Mouse (Mus musculus) bone marrow, adult 2 months (tissue): ENCODE data around the gene Col8a2. TPM values are rescaled to one million over a fixed set of nuclear protein-coding genes. Genes with fewer than 3 reads are reported as not detected.

Source experiments
- H3K27ac ChIP-seq: fragments of 200-500 bp; 2 replicates; pipeline ENCODE4 v1.5.1; 2012; ENCODE audit warnings: low read depth, mild to moderate bottlenecking, control low read depth, inconsistent platforms, low read length; ENCODE audit not compliant: control insufficient read depth, poor library complexity, insufficient read depth
- H3K4me1 ChIP-seq: fragments of 200-500 bp; 2 replicates; pipeline ENCODE4 v1.6.1; 2011; ENCODE audit warnings: low read length; ENCODE audit not compliant: control insufficient read depth, insufficient read depth
- H3K4me3 ChIP-seq: fragments of 200-500 bp; replicated peaks from 2 replicates; pipeline ENCODE3; 2011; ENCODE audit warnings: mild to moderate bottlenecking, low read depth, low read length, control low read depth; ENCODE audit not compliant: control insufficient read depth
- CTCF ChIP-seq: fragments of 200-500 bp; IDR thresholded peaks from 2 replicates; pipeline ENCODE4 v1.5.1; 2011; ENCODE audit warnings: low read length, control low read depth; ENCODE audit not compliant: control insufficient read depth, insufficient read depth
- POLR2A ChIP-seq: fragments of 200-500 bp; IDR thresholded peaks from 2 replicates; pipeline ENCODE4 v1.6.1; 2011; ENCODE audit warnings: low read depth, mild to moderate bottlenecking, control low read depth, low read length, borderline replicate concordance; ENCODE audit not compliant: control insufficient read depth
- WGBS: fragments of 180-500 bp; shearing (Covaris S2); methylation state at CpG from one replicate; pipeline ENCODE4 v1.1.7; 2018; 5-methylcytosine and 5-hydroxymethylcytosine counted together
- polyA plus RNA-seq: library from polyadenylated mRNA; stranded (reverse); fragments of >200 nt; gene quantifications from 2 replicates; pipeline ENCODE4 v1.2.4, GENCODE M21; 2011; ENCODE audit warnings: low replicate concordance; ENCODE audit not compliant: missing spikeins, insufficient read depth, insufficient read length

Col8a2 gene
- polyA plus RNA-seq, 1 experiment: 0.57 TPM

DNA sequence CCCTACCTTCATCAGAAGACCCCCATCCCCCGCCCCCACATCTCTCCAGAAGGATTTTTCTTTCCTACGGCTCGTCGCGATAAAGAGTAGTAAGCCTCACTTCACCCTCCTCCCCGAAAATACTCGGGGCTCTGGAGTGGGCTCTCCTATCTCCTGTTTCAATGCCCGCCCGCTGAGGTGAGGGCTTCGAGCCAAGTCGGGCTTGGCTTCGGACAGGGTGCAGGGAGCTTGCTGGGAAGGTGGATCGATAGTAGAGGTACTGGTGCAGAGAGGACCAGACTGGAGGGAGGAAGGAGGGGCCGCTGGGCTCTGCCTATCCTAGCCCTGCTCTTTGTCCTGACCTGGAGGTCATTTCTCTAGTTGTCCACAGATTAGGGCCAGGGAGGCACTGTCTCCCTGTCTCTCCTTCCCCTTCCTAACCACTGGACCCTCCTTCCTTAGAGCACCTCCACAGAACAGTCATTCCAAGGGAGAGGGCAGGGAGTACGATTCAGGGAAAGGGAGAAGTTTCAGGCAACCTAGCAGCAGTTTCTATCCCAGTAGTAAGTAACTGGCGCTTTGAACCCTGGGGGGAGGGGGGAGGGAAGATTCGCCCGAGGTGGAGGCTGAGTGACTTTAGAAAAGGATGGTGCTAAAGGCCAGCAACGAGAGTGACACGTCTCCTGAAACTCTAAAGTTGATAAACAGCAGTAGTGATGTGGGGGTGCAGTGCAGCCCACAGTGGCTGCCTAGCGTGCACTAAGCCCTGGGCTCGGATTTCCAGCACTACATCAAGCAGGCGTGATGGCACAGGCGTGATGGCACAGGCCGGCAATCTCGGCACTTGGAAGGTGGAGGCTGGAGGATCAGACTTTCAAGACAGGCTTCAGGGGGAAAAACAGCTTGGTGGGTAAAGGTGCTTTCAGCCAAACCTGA is 29.4 kb upstream of the Col8a2 start:
- 18% methylated on average over 26 of the region's 26 CpGs for WGBS
- Histone ChIP-seq H3K4me3 (peak overlapping the region; percentile 60), H3K4me1 (peaks cover 9% of the 10 kb centered on the region), H3K27ac (peak overlapping the region; percentile 92)
- 0 out of 2 replicates have a peak, but pooled peaks have one; percentile 1 for TF ChIP-seq CTCF
- TF ChIP-seq POLR2A: no peak

DNA sequence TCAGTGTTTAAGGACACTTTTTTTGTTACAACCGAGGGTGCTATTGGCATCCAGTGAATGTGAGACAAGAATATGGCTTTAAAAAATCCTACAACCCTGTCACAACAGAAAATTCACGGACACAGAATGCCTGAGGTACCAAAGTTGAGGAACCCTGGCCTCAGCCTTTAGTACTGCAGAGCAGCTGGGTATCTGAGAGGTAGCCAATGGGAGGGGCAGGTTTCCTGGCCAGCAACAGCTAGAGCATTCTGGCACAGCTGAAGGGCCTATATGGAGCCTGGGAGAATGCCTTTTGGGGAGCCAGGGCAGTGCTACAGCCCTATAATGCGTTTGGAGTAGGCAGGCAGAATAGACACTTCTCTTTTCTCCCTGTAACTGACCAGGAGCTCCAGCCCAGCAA is 27.5 kb upstream of the Col8a2 start:
- Histone ChIP-seq H3K27ac (peak overlapping the region; percentile 78), H3K4me1 (peaks cover 9% of the 10 kb centered on the region), H3K4me3 (no peak overlapping the region)
- no peak for TF ChIP-seq CTCF
- TF ChIP-seq POLR2A: no peak
- whole genome bisulfite sequencing: 18% methylated on average over 3 of the region's 3 CpGs

DNA sequence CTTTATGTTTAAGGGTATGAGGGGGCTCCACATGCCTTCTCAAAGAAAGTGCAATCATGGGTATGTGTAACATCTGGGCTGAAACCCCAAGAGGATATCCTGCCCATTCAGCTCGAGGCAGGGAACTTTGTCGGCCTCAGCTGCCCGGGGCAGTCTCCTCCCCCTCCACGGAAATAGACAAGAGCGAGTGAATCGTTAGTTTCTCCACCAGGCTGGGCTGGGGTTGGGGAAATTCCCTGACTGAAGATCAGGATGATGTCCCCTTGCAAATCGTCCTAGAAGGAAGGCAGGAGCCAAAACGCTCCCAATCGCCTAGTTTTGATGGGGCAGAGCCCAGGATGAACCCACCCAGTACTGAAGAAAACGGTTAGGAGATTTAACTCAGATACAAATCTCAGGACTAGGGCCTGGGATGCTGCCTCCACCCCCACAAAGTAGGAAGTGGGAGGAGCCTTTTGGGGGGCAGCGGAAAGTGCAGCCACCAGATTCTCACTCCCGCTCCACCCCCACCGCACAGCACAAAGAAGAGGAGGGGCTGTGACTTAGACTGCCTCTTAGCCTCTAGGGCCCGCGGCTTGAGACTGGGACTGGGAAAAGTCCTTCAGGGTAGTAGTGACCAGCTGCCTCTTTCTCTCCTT is 27.0 kb upstream of the Col8a2 start:
- peak overlapping the region; percentile 20 for H3K4me3 ChIP-seq
- WGBS: under 1% methylated on average over 15 of the region's 15 CpGs
- peak overlapping the region; percentile 91 for H3K27ac ChIP-seq
- H3K4me1 ChIP-seq: peaks cover 9% of the 10 kb centered on the region
- TF ChIP-seq CTCF (no peak), POLR2A (no peak)

DNA sequence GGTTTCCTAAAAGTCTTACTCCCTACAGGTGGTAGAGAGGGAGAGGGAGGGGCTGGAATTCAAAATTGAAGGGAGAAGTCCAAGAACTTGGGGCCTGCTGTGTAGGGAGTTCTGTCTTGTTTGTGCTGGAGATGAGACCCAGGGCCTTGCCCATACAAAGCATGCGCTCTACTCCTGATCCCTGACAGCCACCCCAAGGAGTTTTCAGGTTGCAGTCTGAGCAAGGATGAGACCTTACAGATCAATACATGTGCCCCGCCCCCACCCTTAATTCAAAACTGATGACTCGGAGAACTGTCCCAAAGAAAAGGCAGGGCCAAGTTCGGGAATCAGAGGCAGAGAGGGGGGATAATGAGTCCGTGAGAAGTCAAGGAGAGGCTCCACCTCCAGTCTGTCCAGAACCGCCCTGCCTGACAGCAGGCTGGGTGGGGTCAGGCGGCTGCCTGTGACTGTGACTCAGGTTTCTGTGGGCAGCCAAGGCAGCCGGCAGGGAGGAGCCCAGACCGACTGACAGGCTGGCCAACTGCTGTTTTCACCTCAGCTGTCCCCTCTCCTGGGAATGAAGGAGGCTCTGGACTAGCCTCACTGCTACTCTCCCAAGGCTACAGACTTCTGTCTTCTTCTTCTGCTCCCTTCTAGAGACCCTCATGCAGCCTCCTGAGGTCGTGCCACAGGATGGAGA is 25.9 kb upstream of the Col8a2 start:
- Histone ChIP-seq H3K27ac (peak overlapping the region; percentile 84), H3K4me3 (peak overlapping the region; percentile 4), H3K4me1 (peaks cover 9% of the 10 kb centered on the region)
- TF ChIP-seq POLR2A: peak; percentile 58; the same call in 1 of the 2 replicates
- no peak for TF ChIP-seq CTCF
- WGBS: 5% methylated on average over 10 of the region's 10 CpGs

DNA sequence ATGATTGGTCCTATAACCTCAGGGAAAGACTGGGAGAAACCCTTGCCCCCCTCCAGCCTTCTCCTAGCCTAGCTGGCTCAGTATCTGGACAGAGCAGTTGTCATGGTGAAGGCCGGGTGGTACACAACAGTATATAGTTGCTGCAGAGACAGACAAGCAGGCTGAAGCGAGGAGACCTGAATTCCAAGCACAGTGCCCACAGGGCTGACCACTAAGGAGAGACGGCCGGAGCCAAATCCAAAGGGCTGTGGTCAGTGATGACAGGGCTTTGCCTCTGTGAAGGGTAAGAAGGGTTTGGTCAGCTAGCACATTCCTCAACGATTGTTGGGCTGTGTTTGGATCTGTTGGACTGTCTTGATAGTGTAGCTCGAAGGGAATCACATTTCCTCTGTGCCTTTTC is 25.3 kb upstream of the Col8a2 start:
- Histone ChIP-seq H3K4me1 (peaks cover 9% of the 10 kb centered on the region), H3K27ac (peak overlapping the region; percentile 84), H3K4me3 (no peak overlapping the region)
- WGBS: 58% methylated on average over 6 of the region's 6 CpGs
- no peak for TF ChIP-seq CTCF
- TF ChIP-seq POLR2A: no peak

DNA sequence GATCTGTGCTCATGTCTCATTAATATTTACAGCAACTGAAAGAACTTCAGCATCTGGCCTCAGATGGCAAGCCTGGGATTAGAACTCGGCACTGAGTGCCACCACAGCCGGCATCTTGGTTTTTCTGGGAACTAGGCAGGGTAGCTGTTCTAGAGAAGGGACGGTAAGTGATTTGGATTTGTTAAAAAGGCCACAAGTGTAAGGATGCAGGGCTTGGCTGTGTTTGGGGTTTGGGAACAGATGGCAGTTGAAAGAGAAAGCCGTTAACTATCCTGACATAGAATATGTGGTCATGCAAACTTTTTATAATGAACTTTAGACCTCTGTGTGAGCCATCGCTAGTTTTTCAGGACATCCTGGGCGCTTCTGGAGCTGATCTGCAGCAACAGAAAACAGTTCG is 24.9 kb upstream of the Col8a2 start:
- H3K27ac ChIP-seq: no peak overlapping the region
- WGBS: 33% methylated on average over 7 of the region's 7 CpGs
- TF ChIP-seq POLR2A (no peak), CTCF (no peak)
- no peak overlapping the region for H3K4me3 ChIP-seq
- H3K4me1 ChIP-seq: peaks cover 9% of the 10 kb centered on the region

DNA sequence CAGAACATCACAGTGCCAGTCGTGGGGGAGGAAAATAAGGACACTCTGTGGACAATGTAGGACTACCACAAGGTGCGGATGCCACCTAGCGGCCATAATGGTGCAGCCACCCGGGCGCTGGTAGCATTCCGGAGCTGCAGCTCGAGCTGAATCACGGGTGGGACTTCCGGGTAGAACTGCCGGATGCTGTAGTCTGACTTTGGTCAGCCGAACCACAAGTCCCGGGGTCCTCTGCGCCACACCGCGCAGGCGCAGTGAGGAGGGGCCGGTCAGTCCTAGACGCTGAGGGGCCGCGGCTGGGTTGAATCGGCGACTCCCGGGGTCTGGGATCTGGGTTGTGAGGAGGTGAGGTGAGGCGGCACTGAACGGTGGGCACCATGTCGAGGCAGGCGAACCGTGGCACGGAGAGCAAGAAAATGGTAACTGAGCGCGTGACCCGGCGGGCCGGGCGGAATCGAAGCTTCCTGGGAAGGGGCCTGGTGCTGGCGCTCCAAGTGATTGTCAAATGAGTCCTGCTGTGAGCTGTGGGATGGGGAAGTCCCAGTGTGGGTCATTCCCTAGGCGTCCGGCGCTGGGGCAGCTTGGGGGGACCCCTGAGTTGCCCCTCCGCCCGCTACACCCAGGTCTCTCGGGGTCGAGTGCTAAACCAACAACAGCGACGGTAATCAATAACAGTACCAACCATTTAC is 24.3 kb upstream of the Col8a2 start, which contains the start of gene Trappc3:
Gene Trappc3, plus strand, starts transcription at position 207 of the 689 bp plus-strand sequence.
- Histone ChIP-seq H3K27ac (peak within 1 kb of the TSS; percentile 84), H3K4me3 (peak within 1 kb of the TSS; percentile 90), H3K4me1 (peaks cover 6% of the 10 kb centered on the region)
- TF ChIP-seq CTCF (peak; percentile 97), POLR2A (peak; percentile 60; the same call in 1 of the 2 replicates)
- under 1% methylated on average over 46 of the region's 46 CpGs for WGBS
